Mouse (Mus musculus): ENCODE results near the gene Smyd3. TPM values are rescaled to one million over a fixed set of nuclear protein-coding genes. Genes with fewer than 3 reads are reported as not detected.

Smyd3 gene
- polyA plus RNA-seq, 1 experiment from 2014 or later: 12.6 TPM

- H3K27ac ChIP-seq (ENCODE audit: low read depth, low read length): no peak overlapping the region
- H3K4me2 ChIP-seq: no peak overlapping the region
- no peaks in the 10 kb centered on the region for H3K27me3 ChIP-seq (ENCODE audit: control insufficient read depth, insufficient read depth, low read length)
- H3K9ac ChIP-seq (ENCODE audit: low read depth, low read length): no peak overlapping the region
- H3K4me1 ChIP-seq (ENCODE audit: control insufficient read depth, insufficient read depth, low read length): no peaks in the 10 kb centered on the region; the same call in 1 of the 2 replicates
- ATAC-seq (replicated peaks; ENCODE audit: insufficient number of reproducible peaks, low FRiP score, low TSS enrichment): no peak
- no peaks in the 10 kb centered on the region for H3K36me3 ChIP-seq (ENCODE audit: control insufficient read depth, insufficient read depth, low read length)
- H3K9me3 ChIP-seq (replicated peaks; ENCODE audit: control insufficient read depth, low read length): no peaks in the 10 kb centered on the region
- H3K4me3 ChIP-seq (ENCODE audit: low read depth, low read length): no peak overlapping the region
- WGBS (ENCODE audit: insufficient replicate concordance): 90% methylated on average over 3 of the region's 3 CpGs
Observed at GRCm38 (mm10) chr1:179326965-179327308, 190.9 kb downstream of the Smyd3 start.

- no peaks in the 10 kb centered on the region for H3K27me3 ChIP-seq (ENCODE audit: control insufficient read depth, insufficient read depth, low read length)
- H3K4me3 ChIP-seq (ENCODE audit: low read depth, low read length): no peak overlapping the region
- H3K9me3 ChIP-seq (replicated peaks; ENCODE audit: control insufficient read depth, low read length): no peaks in the 10 kb centered on the region
- 88% methylated on average over 9 of the region's 9 CpGs for WGBS (ENCODE audit: insufficient replicate concordance)
- no peaks in the 10 kb centered on the region; the same call in 1 of the 2 replicates for H3K4me1 ChIP-seq (ENCODE audit: control insufficient read depth, insufficient read depth, low read length)
- H3K36me3 ChIP-seq (ENCODE audit: control insufficient read depth, insufficient read depth, low read length): no peaks in the 10 kb centered on the region
- ATAC-seq (replicated peaks; ENCODE audit: insufficient number of reproducible peaks, low FRiP score, low TSS enrichment): no peak
- H3K4me2 ChIP-seq: no peak overlapping the region
- H3K9ac ChIP-seq (ENCODE audit: low read depth, low read length): no peak overlapping the region
- H3K27ac ChIP-seq (ENCODE audit: low read depth, low read length): no peak overlapping the region
Observed at GRCm38 (mm10) chr1:179326262-179326964, 191.4 kb downstream of the Smyd3 start.

- no peak for ATAC-seq (replicated peaks; ENCODE audit: insufficient number of reproducible peaks, low FRiP score, low TSS enrichment)
- Histone ChIP-seq H3K27me3 (ENCODE audit: control insufficient read depth, insufficient read depth, low read length) (no peaks in the 10 kb centered on the region), H3K36me3 (ENCODE audit: control insufficient read depth, insufficient read depth, low read length) (no peaks in the 10 kb centered on the region), H3K4me2 (no peak overlapping the region), H3K4me1 (ENCODE audit: control insufficient read depth, insufficient read depth, low read length) (no peaks in the 10 kb centered on the region; the same call in 1 of the 2 replicates), H3K4me3 (ENCODE audit: low read depth, low read length) (no peak overlapping the region), H3K9me3 (replicated peaks; ENCODE audit: control insufficient read depth, low read length) (no peaks in the 10 kb centered on the region), H3K9ac (ENCODE audit: low read depth, low read length) (no peak overlapping the region), H3K27ac (ENCODE audit: low read depth, low read length) (no peak overlapping the region)
- WGBS (ENCODE audit: insufficient replicate concordance): 76% methylated on average over 6 of the region's 6 CpGs
Observed at GRCm38 (mm10) chr1:179324271-179324670, 193.6 kb downstream of the Smyd3 start.

- H3K4me3 ChIP-seq (ENCODE audit: low read depth, low read length): no peak overlapping the region
- H3K4me1 ChIP-seq (ENCODE audit: control insufficient read depth, insufficient read depth, low read length): no peaks in the 10 kb centered on the region
- WGBS (ENCODE audit: insufficient replicate concordance): 74% methylated on average over 5 of the region's 5 CpGs
- no peaks in the 10 kb centered on the region for H3K36me3 ChIP-seq (ENCODE audit: control insufficient read depth, insufficient read depth, low read length)
- ATAC-seq (replicated peaks; ENCODE audit: insufficient number of reproducible peaks, low FRiP score, low TSS enrichment): no peak
- no peak overlapping the region for H3K27ac ChIP-seq (ENCODE audit: low read depth, low read length)
- no peaks in the 10 kb centered on the region for H3K27me3 ChIP-seq (ENCODE audit: control insufficient read depth, insufficient read depth, low read length)
- H3K9ac ChIP-seq (ENCODE audit: low read depth, low read length): no peak overlapping the region
- no peaks in the 10 kb centered on the region for H3K9me3 ChIP-seq (replicated peaks; ENCODE audit: control insufficient read depth, low read length)
- no peak overlapping the region for H3K4me2 ChIP-seq
Observed at GRCm38 (mm10) chr1:179313618-179314017, 204.2 kb downstream of the Smyd3 start.

GRCm38 (mm10) chr1:179309487-179309886 lies 208.4 kb downstream of the Smyd3 start:
- Histone ChIP-seq H3K36me3 (ENCODE audit: control insufficient read depth, insufficient read depth, low read length) (no peaks in the 10 kb centered on the region), H3K27me3 (ENCODE audit: control insufficient read depth, insufficient read depth, low read length) (no peaks in the 10 kb centered on the region), H3K4me1 (ENCODE audit: control insufficient read depth, insufficient read depth, low read length) (no peaks in the 10 kb centered on the region), H3K9ac (ENCODE audit: low read depth, low read length) (no peak overlapping the region), H3K4me2 (no peak overlapping the region), H3K9me3 (replicated peaks; ENCODE audit: control insufficient read depth, low read length) (no peaks in the 10 kb centered on the region), H3K4me3 (ENCODE audit: low read depth, low read length) (no peak overlapping the region), H3K27ac (ENCODE audit: low read depth, low read length) (no peak overlapping the region)
- WGBS (ENCODE audit: insufficient replicate concordance): 53% methylated on average over 5 of the region's 5 CpGs
- ATAC-seq (replicated peaks; ENCODE audit: insufficient number of reproducible peaks, low FRiP score, low TSS enrichment): no peak

GRCm38 (mm10) chr1:179302446-179303230 lies 215.2 kb downstream of the Smyd3 start:
- Histone ChIP-seq H3K4me1 (ENCODE audit: control insufficient read depth, insufficient read depth, low read length) (no peaks in the 10 kb centered on the region), H3K36me3 (ENCODE audit: control insufficient read depth, insufficient read depth, low read length) (no peaks in the 10 kb centered on the region), H3K27me3 (ENCODE audit: control insufficient read depth, insufficient read depth, low read length) (no peaks in the 10 kb centered on the region), H3K9me3 (replicated peaks; ENCODE audit: control insufficient read depth, low read length) (no peaks in the 10 kb centered on the region), H3K4me2 (no peak overlapping the region), H3K27ac (ENCODE audit: low read depth, low read length) (no peak overlapping the region), H3K4me3 (ENCODE audit: low read depth, low read length) (no peak overlapping the region), H3K9ac (ENCODE audit: low read depth, low read length) (no peak overlapping the region)
- WGBS (ENCODE audit: insufficient replicate concordance): 79% methylated on average over 13 of the region's 13 CpGs
- no peak for ATAC-seq (replicated peaks; ENCODE audit: insufficient number of reproducible peaks, low FRiP score, low TSS enrichment)

- Histone ChIP-seq H3K27me3 (ENCODE audit: control insufficient read depth, insufficient read depth, low read length) (no peaks in the 10 kb centered on the region), H3K27ac (ENCODE audit: low read depth, low read length) (no peak overlapping the region), H3K4me2 (no peak overlapping the region), H3K9me3 (replicated peaks; ENCODE audit: control insufficient read depth, low read length) (no peaks in the 10 kb centered on the region), H3K4me3 (ENCODE audit: low read depth, low read length) (no peak overlapping the region), H3K9ac (ENCODE audit: low read depth, low read length) (no peak overlapping the region), H3K4me1 (ENCODE audit: control insufficient read depth, insufficient read depth, low read length) (no peaks in the 10 kb centered on the region), H3K36me3 (ENCODE audit: control insufficient read depth, insufficient read depth, low read length) (no peaks in the 10 kb centered on the region)
- ATAC-seq (replicated peaks; ENCODE audit: insufficient number of reproducible peaks, low FRiP score, low TSS enrichment): no peak
- 74% methylated on average over 6 of the region's 6 CpGs for WGBS (ENCODE audit: insufficient replicate concordance)
Observed at GRCm38 (mm10) chr1:179295626-179296025, 222.2 kb downstream of the Smyd3 start.

GRCm38 (mm10) chr1:179293772-179294353 lies 224.0 kb downstream of the Smyd3 start:
- no peak overlapping the region for H3K4me2 ChIP-seq
- H3K9me3 ChIP-seq (replicated peaks; ENCODE audit: control insufficient read depth, low read length): peaks cover 4% of the 10 kb centered on the region; the same call in 1 of the 2 replicates
- H3K27ac ChIP-seq (ENCODE audit: low read depth, low read length): no peak overlapping the region
- 89% methylated on average over 8 of the region's 8 CpGs for WGBS (ENCODE audit: insufficient replicate concordance)
- H3K9ac ChIP-seq (ENCODE audit: low read depth, low read length): no peak overlapping the region
- ATAC-seq (replicated peaks; ENCODE audit: insufficient number of reproducible peaks, low FRiP score, low TSS enrichment): no peak
- H3K4me3 ChIP-seq (ENCODE audit: low read depth, low read length): no peak overlapping the region
- no peaks in the 10 kb centered on the region for H3K36me3 ChIP-seq (ENCODE audit: control insufficient read depth, insufficient read depth, low read length)
- no peaks in the 10 kb centered on the region for H3K4me1 ChIP-seq (ENCODE audit: control insufficient read depth, insufficient read depth, low read length)
- H3K27me3 ChIP-seq (ENCODE audit: control insufficient read depth, insufficient read depth, low read length): no peaks in the 10 kb centered on the region

All from heart, embryonic 11.5 days (tissue).